Mouse (Mus musculus) kidney, adult 9 months (tissue): ENCODE measurements around the gene Mtrf1.
"Not testable (repeated sequence)": the region's sequence is repeated elsewhere in the genome, so short reads cannot be mapped to it uniquely, and the experiment has no call there.

Experiments
- DNase-seq: peaks from one replicate; pipeline ENCODE4 v3.0.0; 2022

The Mtrf1 gene

GRCm38 (mm10) chr14:79451681-79452590, 54.4 kb downstream of the Mtrf1 start, which contains the start of gene Kbtbd6:
Gene Kbtbd6, plus strand, starts transcription at chr14:79451835.
- peak; percentile 82 for DNase-seq

GRCm38 (mm10) chr14:79452591-79452934, 55.0 kb downstream of the Mtrf1 start:
- not testable (repeated sequence) for DNase-seq

- no peak for DNase-seq
These were observed 62.8 kb downstream of the Mtrf1 start for GRCm38 (mm10) chr14:79460401-79460800.

- no peak for DNase-seq
These were observed 63.4 kb downstream of the Mtrf1 start for GRCm38 (mm10) chr14:79460988-79461387.

DNA sequence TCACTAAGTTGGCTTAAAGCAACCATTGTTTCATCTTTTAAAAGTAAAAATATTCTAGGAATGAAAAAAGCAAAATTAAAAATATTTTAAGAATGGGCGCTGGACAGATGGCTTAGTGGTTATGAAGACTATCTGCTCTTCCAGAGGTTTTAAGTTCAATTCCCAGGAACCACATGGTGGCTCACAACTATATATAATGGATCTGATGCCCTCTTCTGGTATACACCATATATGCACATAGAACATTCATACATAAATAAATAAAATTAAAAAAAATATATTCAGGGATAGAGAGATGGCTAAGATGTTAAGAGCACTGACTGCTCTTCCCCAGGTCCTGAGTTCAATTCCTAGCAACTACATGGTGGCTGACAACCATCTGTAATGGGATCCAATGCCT, 68.1 kb downstream of the Mtrf1 start:
- DNase-seq, result no peak

GRCm38 (mm10) chr14:79467621-79468020, 70.0 kb downstream of the Mtrf1 start:
- DNase-seq, result peak; percentile 75
